Mouse (Mus musculus) left cerebral cortex, postnatal 36 days (tissue): ENCODE measurements around the gene Tns4. TPM values are rescaled to one million over a fixed set of nuclear protein-coding genes. Genes with fewer than 3 reads are reported as not detected.

Experiments
- DNase-seq, 2 experiments: peaks; one replicate each; pipeline ENCODE4 v3.0.0; 2021 to 2022; ENCODE audit warnings: low spot score in 2 of 2, mixed read lengths in 1 of 2
- intact Hi-C: fragments of 180-260 bp; cut with DNase I; formaldehyde crosslinking; loops from one replicate; pipeline ENCODE4 v1.15.1; 2025
- total RNA-seq, 2 experiments: library from RNA; stranded (reverse); gene quantifications; 2 replicates each; pipeline ENCODE4 v1.2.3; 2021

Gene Tns4
- total RNA-seq, 2 experiments from 2014 or later: 0.45 to 0.54 TPM

GRCm38 (mm10) chr11:99026899-99027440, 62.1 kb downstream of the Tns4 start:
- intact Hi-C loops: no loop called here

GRCm38 (mm10) chr11:99025878-99026277, 63.2 kb downstream of the Tns4 start:
- DNase-seq: no peak
- intact Hi-C loops: no loop called here

More at GRCm38 (mm10) chr11:99026899-99027440, 62.1 kb downstream of the Tns4 start:
- DNase-seq: no peak

- no peak for DNase-seq
- intact Hi-C loops: no loop called here
Observed at GRCm38 (mm10) chr11:99024468-99025134, 64.5 kb downstream of the Tns4 start.

GRCm38 (mm10) chr11:99023500-99024467, 65.3 kb downstream of the Tns4 start, which contains the start of gene Top2a:
TSS of gene Top2a (minus strand) at chr11:99024189.
- peak; percentile 92 to 96 for DNase-seq
- intact Hi-C loops: no loop called here

- no peak for DNase-seq
- intact Hi-C loops: no loop called here
Observed at GRCm38 (mm10) chr11:99023094-99023493, 66.0 kb downstream of the Tns4 start.

- intact Hi-C loops: no loop called here
- no peak for DNase-seq
Observed at GRCm38 (mm10) chr11:99022384-99022933, 66.6 kb downstream of the Tns4 start.

- DNase-seq: no peak
- intact Hi-C loops: no loop called here
Observed at GRCm38 (mm10) chr11:99019844-99020243, 69.3 kb downstream of the Tns4 start.

Other genes with a start within 250 kb of the Tns4 start
- gene Wipf2, start 225.7 kb downstream of the Tns4 start, total RNA-seq: 10 to 100 TPM; 67.4 to 74.6 TPM
- gene Cdc6, start 181.5 kb downstream of the Tns4 start, total RNA-seq: under 1 TPM; 0.39 to 0.47 TPM
- gene Rara, start 161.5 kb downstream of the Tns4 start, total RNA-seq: 10 to 100 TPM; 10.5 to 11.6 TPM
- 1 to 10 TPM; 2.0 TPM for gene Gjd3, start 106.3 kb downstream of the Tns4 start, total RNA-seq
- gene Top2a, start 65.1 kb downstream of the Tns4 start, total RNA-seq: 1 to 10 TPM in 1 of 2 experiments, under 1 TPM in 1; 0.66 to 1.8 TPM
- gene Igfbp4, start 48.1 kb downstream of the Tns4 start, total RNA-seq: 10 to 100 TPM; 72.0 to 90.9 TPM
- gene Ccr7, start 65.8 kb upstream of the Tns4 start, total RNA-seq: not detected
- gene Smarce1, start 141.7 kb upstream of the Tns4 start, total RNA-seq: 10 to 100 TPM; 53.0 to 65.2 TPM
- gene Krt222, start 154.8 kb upstream of the Tns4 start, total RNA-seq: 10 to 100 TPM; 31.2 to 37.7 TPM
- not detected for gene Krt24, start 196.0 kb upstream of the Tns4 start, total RNA-seq
- not detected for gene Krt25, start 233.6 kb upstream of the Tns4 start, total RNA-seq
- not detected for gene Krt26, start 248.7 kb upstream of the Tns4 start, total RNA-seq